ENCODE assay signal across 13 mouse cellular contexts in the genomic region with DNA sequence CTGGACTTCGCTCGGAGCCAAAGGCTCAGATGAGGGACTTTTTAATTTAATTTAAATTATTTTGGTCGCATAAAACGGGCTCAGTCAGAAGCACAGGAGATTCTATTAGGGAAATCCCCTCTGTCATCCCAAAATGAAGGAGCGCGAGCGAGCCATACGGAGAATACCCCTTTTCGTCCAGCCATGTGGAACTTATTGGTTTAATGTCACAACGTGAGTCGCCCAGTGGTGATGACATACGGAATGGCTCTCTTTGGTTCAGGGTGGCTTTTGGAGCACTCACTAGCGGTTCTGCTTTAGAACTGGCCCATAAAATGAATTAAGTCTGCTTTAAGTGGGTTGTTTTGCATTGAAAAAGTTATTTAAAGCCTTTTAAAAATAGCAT.
DNase-seq lines count a peak whose midpoint lies in the region; ATAC-seq lines count a peak whose summit lies in the region.
"Had no signal": no experiment of that assay in that cellular context is flagged by ENCODE, and none has a peak within 500 bp of the region (broad histone marks: within the 10 kb centered on the region; RNA-seq: fewer than 3 reads in every experiment).

No protein-coding gene starts in this region.

- no peak for ATAC-seq in kidney, embryonic 15.5 days (replicated peaks; ENCODE audit: low FRiP score)
- no peak for ATAC-seq in hindbrain, embryonic 15.5 days (ENCODE audit: low FRiP score, low read depth)
- ATAC-seq in neural tube, embryonic 14.5 days (ENCODE audit: low read depth), result no peak
- ATAC-seq: activated CD4-positive, CD25-positive, alpha-beta regulatory T cell, adult 4 months had no signal

- H3K36me3 ChIP-seq in kidney, embryonic 15.5 days, result no peaks in the 10 kb centered on the region
- no peaks in the 10 kb centered on the region for H3K36me3 ChIP-seq in forebrain, embryonic 10.5 days (replicated peaks)
- H3K36me3 ChIP-seq in hindbrain, embryonic 15.5 days, result no peaks in the 10 kb centered on the region
- no peaks in the 10 kb centered on the region for H3K36me3 ChIP-seq in neural tube, embryonic 14.5 days (ENCODE audit: control insufficient read depth, insufficient read depth, low read length)
- H3K36me3 ChIP-seq: embryonic facial prominence, embryonic 12.5 days; limb, embryonic 15.5 days; stomach, embryonic 15.5 days had no signal

- no peak for DNase-seq in kidney, adult 18-20 months
- no peak for DNase-seq in forebrain, embryonic 10.5 days (ENCODE audit: extremely low spot score, low spot score)
- no peak for DNase-seq in urinary bladder, adult 2 months (ENCODE audit: low spot score)
- DNase-seq in thymus, postnatal 0 days (ENCODE audit: low spot score), result no peak
- DNase-seq: lung, postnatal 14 days; right cerebral cortex, postnatal 14 days had no signal

- H3K27me3 ChIP-seq in kidney, embryonic 15.5 days, result no peaks in the 10 kb centered on the region
- peaks cover 15% of the 10 kb centered on the region for H3K27me3 ChIP-seq in forebrain, embryonic 10.5 days (ENCODE audit: poor library complexity, severe bottlenecking)
- H3K27me3 ChIP-seq in hindbrain, embryonic 15.5 days, result no peaks in the 10 kb centered on the region
- no peaks in the 10 kb centered on the region for H3K27me3 ChIP-seq in neural tube, embryonic 14.5 days (ENCODE audit: control insufficient read depth, insufficient read depth, low read length)
- H3K27me3 ChIP-seq: embryonic facial prominence, embryonic 12.5 days; limb, embryonic 15.5 days; stomach, embryonic 15.5 days had no signal

- H3K4me3 ChIP-seq in kidney, embryonic 15.5 days (replicated peaks), result peak overlapping the region; percentile 8; the same call in 1 of the 2 replicates
- H3K4me3 ChIP-seq in forebrain, embryonic 10.5 days, result peak overlapping the region; percentile 31; the same call in 1 of the 2 replicates
- 0 out of 2 replicates have a peak overlapping the region, but pooled peaks have one; percentile 12 for H3K4me3 ChIP-seq in hindbrain, embryonic 15.5 days
- H3K4me3 ChIP-seq in neural tube, embryonic 14.5 days (ENCODE audit: low read depth, low read length), result no peak overlapping the region
- H3K4me3 ChIP-seq: embryonic facial prominence, embryonic 12.5 days; limb, embryonic 15.5 days; stomach, embryonic 15.5 days had no signal

- H3K9me3 ChIP-seq in kidney, embryonic 15.5 days (replicated peaks), result no peaks in the 10 kb centered on the region
- no peaks in the 10 kb centered on the region for H3K9me3 ChIP-seq in forebrain, embryonic 10.5 days
- H3K9me3 ChIP-seq in hindbrain, embryonic 15.5 days, result no peaks in the 10 kb centered on the region
- H3K9me3 ChIP-seq in neural tube, embryonic 14.5 days (ENCODE audit: control insufficient read depth, low read length), result no peaks in the 10 kb centered on the region
- H3K9me3 ChIP-seq: embryonic facial prominence, embryonic 12.5 days; limb, embryonic 15.5 days; stomach, embryonic 15.5 days had no signal

- 43% methylated on average over 13 of the region's 13 CpGs for WGBS in kidney, embryonic 15.5 days
- WGBS in forebrain, embryonic 10.5 days, result 60% methylated on average over 13 of the region's 13 CpGs
- 64% methylated on average over 13 of the region's 13 CpGs for WGBS in hindbrain, embryonic 15.5 days
- WGBS in neural tube, embryonic 14.5 days, result 68% methylated on average over 13 of the region's 13 CpGs

- peak overlapping the region; percentile 42 for H3K27ac ChIP-seq in kidney, embryonic 15.5 days
- H3K27ac ChIP-seq in forebrain, embryonic 10.5 days, result no peak overlapping the region
- H3K27ac ChIP-seq in hindbrain, embryonic 15.5 days (replicated peaks), result no peak overlapping the region
- H3K27ac ChIP-seq in neural tube, embryonic 14.5 days (ENCODE audit: low read depth, low read length), result no peak overlapping the region
- H3K27ac ChIP-seq: embryonic facial prominence, embryonic 12.5 days; limb, embryonic 15.5 days; stomach, embryonic 15.5 days had no signal

- H3K9ac ChIP-seq in kidney, embryonic 15.5 days, result no peak overlapping the region
- no peak overlapping the region for H3K9ac ChIP-seq in hindbrain, embryonic 15.5 days
- no peak overlapping the region for H3K9ac ChIP-seq in neural tube, embryonic 14.5 days (replicated peaks; ENCODE audit: low read depth, low read length)
- H3K9ac ChIP-seq: embryonic facial prominence, embryonic 12.5 days; limb, embryonic 15.5 days; stomach, embryonic 15.5 days had no signal

- peak overlapping the region; percentile 49 for H3K4me2 ChIP-seq in kidney, embryonic 15.5 days
- H3K4me2 ChIP-seq in hindbrain, embryonic 15.5 days, result peak overlapping the region; percentile 45
- peak overlapping the region; percentile 30; the same call in 1 of the 2 replicates for H3K4me2 ChIP-seq in neural tube, embryonic 14.5 days (ENCODE audit: low read depth, low read length)
- H3K4me2 ChIP-seq: embryonic facial prominence, embryonic 12.5 days; stomach, embryonic 15.5 days had no signal

- peaks cover 15% of the 10 kb centered on the region for H3K4me1 ChIP-seq in kidney, embryonic 15.5 days
- H3K4me1 ChIP-seq in forebrain, embryonic 10.5 days, result peaks cover 21% of the 10 kb centered on the region
- H3K4me1 ChIP-seq in hindbrain, embryonic 15.5 days (replicated peaks), result peaks cover 11% of the 10 kb centered on the region
- H3K4me1 ChIP-seq in neural tube, embryonic 14.5 days (ENCODE audit: control insufficient read depth, insufficient read depth, low read length), result no peaks in the 10 kb centered on the region
